Mouse (Mus musculus) MEL (cell line): ENCODE results near the gene Tk2. TPM values are rescaled to one million over a fixed set of nuclear protein-coding genes. Genes with fewer than 3 reads are reported as not detected.

ENCODE experiments used
- DNase-seq: peaks from one replicate; pipeline ENCODE4 v3.0.0; 2011; ENCODE audit warnings: low read depth, low spot score
- H3K27ac ChIP-seq: 2 replicates; pipeline ENCODE4 v1.5.1; 2012; ENCODE audit warnings: low read depth, mild to moderate bottlenecking, control low read depth, low read length, moderate library complexity; ENCODE audit not compliant: control insufficient read depth
- H3K27me3 ChIP-seq, 2 experiments: fragments of 150-350 bp in 1 of 2; sonication (generic) in 1 of 2; 2 replicates each; pipeline ENCODE4 v1.6.1; 2012; ENCODE audit warnings: low read length in 2 of 2, mild to moderate bottlenecking in 2 of 2, improper control_type of control experiment in 1 of 2, moderate library complexity in 1 of 2; ENCODE audit not compliant: insufficient read depth in 2 of 2, control insufficient read depth in 1 of 2
- H3K36me3 ChIP-seq, 2 experiments: 2 replicates each; pipeline ENCODE4 v1.6.1; 2012 to 2014; ENCODE audit warnings: low read length in 2 of 2, improper control_type of control experiment in 1 of 2, inconsistent platforms in 1 of 2, mild to moderate bottlenecking in 1 of 2; ENCODE audit not compliant: insufficient read depth in 2 of 2, control insufficient read depth in 1 of 2
- H3K4me1 ChIP-seq, 2 experiments: fragments of 150-350 bp in 1 of 2; sonication (generic) in 1 of 2; 2 replicates each; pipeline ENCODE4 v1.6.1; 2012; ENCODE audit warnings: low read length in 2 of 2, improper control_type of control experiment in 1 of 2, mild to moderate bottlenecking in 1 of 2; ENCODE audit not compliant: insufficient read depth in 2 of 2, control insufficient read depth in 1 of 2
- H3K4me3 ChIP-seq, 2 experiments: fragments of 150-350 bp in 1 of 2; sonication (generic) in 1 of 2; 2 replicates each; pipeline ENCODE4 v1.5.1; 2012; ENCODE audit warnings: low read depth in 2 of 2, low read length in 2 of 2, mild to moderate bottlenecking in 2 of 2, moderate library complexity in 2 of 2, control low read depth in 1 of 2, improper control_type of control experiment in 1 of 2; ENCODE audit not compliant: control insufficient read depth in 1 of 2, insufficient read depth in 1 of 2
- H3K79me2 ChIP-seq: 2 replicates; pipeline ENCODE4 v1.6.1; 2012; ENCODE audit warnings: mild to moderate bottlenecking, low read length, moderate library complexity; ENCODE audit not compliant: control insufficient read depth, poor library complexity, insufficient read depth
- H3K9ac ChIP-seq: 2 replicates; pipeline ENCODE4 v1.6.1; 2012; ENCODE audit warnings: low read depth, mild to moderate bottlenecking, control low read depth, low read length, moderate library complexity; ENCODE audit not compliant: control insufficient read depth, poor library complexity, severe bottlenecking
- H3K9me3 ChIP-seq: fragments of 150-350 bp; sonication (generic); replicated peaks from 2 replicates; pipeline ENCODE4 v1.6.1; 2012; ENCODE audit warnings: mild to moderate bottlenecking, low read length, improper control_type of control experiment, moderate library complexity; ENCODE audit not compliant: insufficient read depth
- BHLHE40 ChIP-seq: IDR thresholded peaks from 2 replicates; pipeline ENCODE4 v1.6.1; 2012; ENCODE audit warnings: low read depth, mild to moderate bottlenecking, inconsistent platforms, low read length, improper control_type of control experiment, borderline replicate concordance
- CHD1 ChIP-seq: IDR thresholded peaks from 2 replicates; pipeline ENCODE4 v1.6.1; 2012; ENCODE audit warnings: low read depth, mild to moderate bottlenecking, inconsistent platforms, low read length, improper control_type of control experiment
- CTCF ChIP-seq, 3 experiments: IDR thresholded peaks in 2 of 3; conservative IDR thresholded peaks in 1 of 3; 2 replicates each; pipeline ENCODE4 v1.5.1; 2011 to 2012; ENCODE audit warnings: low read length in 3 of 3, low read depth in 2 of 3, mild to moderate bottlenecking in 2 of 3, improper control_type of control experiment in 1 of 3, inconsistent platforms in 1 of 3, mixed read lengths in 1 of 3, moderate library complexity in 1 of 3; ENCODE audit not compliant: control insufficient read depth in 1 of 3, insufficient read depth in 1 of 3, poor library complexity in 1 of 3, severe bottlenecking in 1 of 3
- E2F4 ChIP-seq: IDR thresholded peaks from 2 replicates; pipeline ENCODE4 v1.6.1; 2011; ENCODE audit warnings: low read depth, low read length, improper control_type of control experiment, borderline replicate concordance
- ELF1 ChIP-seq: IDR thresholded peaks from 2 replicates; pipeline ENCODE4 v1.6.1; 2014; ENCODE audit warnings: low read depth, mild to moderate bottlenecking, inconsistent platforms, low read length, improper control_type of control experiment, moderate library complexity
- EP300 ChIP-seq, 2 experiments: IDR thresholded peaks; 2 replicates each; pipeline ENCODE4 v1.6.1; 2011; ENCODE audit warnings: improper control_type of control experiment in 2 of 2, low read length in 2 of 2, low read depth in 1 of 2, mild to moderate bottlenecking in 1 of 2
- GABPA ChIP-seq: IDR thresholded peaks from 2 replicates; pipeline ENCODE4 v1.6.1; 2012; ENCODE audit warnings: low read depth, mild to moderate bottlenecking, inconsistent platforms, low read length, improper control_type of control experiment, moderate library complexity
- GATA1 ChIP-seq: IDR thresholded peaks from 2 replicates; pipeline ENCODE4 v1.6.1; 2011; ENCODE audit warnings: low read depth, low read length, improper control_type of control experiment
- HCFC1 ChIP-seq: IDR thresholded peaks from 2 replicates; pipeline ENCODE4 v1.6.1; 2012; ENCODE audit warnings: low read depth, mild to moderate bottlenecking, inconsistent platforms, low read length, improper control_type of control experiment, moderate library complexity
- MAFK ChIP-seq: IDR thresholded peaks from 2 replicates; pipeline ENCODE4 v1.6.1; 2011; ENCODE audit warnings: low read depth, mild to moderate bottlenecking, low read length, improper control_type of control experiment, borderline replicate concordance
- MAX ChIP-seq: IDR thresholded peaks from 2 replicates; pipeline ENCODE4 v1.6.1; 2011; ENCODE audit warnings: low read length, improper control_type of control experiment
- MAZ ChIP-seq: IDR thresholded peaks from 2 replicates; pipeline ENCODE4 v1.6.1; 2012; ENCODE audit warnings: low read depth, mild to moderate bottlenecking, inconsistent platforms, low read length, improper control_type of control experiment
- MXI1 ChIP-seq: IDR thresholded peaks from 2 replicates; pipeline ENCODE4 v1.6.1; 2011; ENCODE audit warnings: mild to moderate bottlenecking, low read depth, low read length, improper control_type of control experiment
- NRF1 ChIP-seq: IDR thresholded peaks from 2 replicates; pipeline ENCODE4 v1.6.1; 2014; ENCODE audit warnings: low read depth, mild to moderate bottlenecking, inconsistent platforms, low read length, improper control_type of control experiment, moderate library complexity; ENCODE audit not compliant: poor library complexity, insufficient read depth, severe bottlenecking
- POLR2A ChIP-seq, 2 experiments: IDR thresholded peaks; 2 replicates each; pipeline ENCODE4 v1.6.1; 2011 to 2012; ENCODE audit warnings: low read length in 2 of 2, mild to moderate bottlenecking in 2 of 2, control low read depth in 1 of 2, improper control_type of control experiment in 1 of 2, low read depth in 1 of 2, moderate library complexity in 1 of 2; ENCODE audit not compliant: control insufficient read depth in 1 of 2, insufficient read depth in 1 of 2, poor library complexity in 1 of 2
- POLR2AphosphoS2 ChIP-seq: IDR thresholded peaks from 2 replicates; pipeline ENCODE4 v1.6.1; 2011; ENCODE audit warnings: low read length, improper control_type of control experiment
- POLR2AphosphoS5 ChIP-seq: IDR thresholded peaks from 2 replicates; pipeline ENCODE4 v1.6.1; 2012; ENCODE audit warnings: low read depth, borderline replicate concordance, mild to moderate bottlenecking, inconsistent platforms, low read length, moderate library complexity, mixed read lengths
- RAD21 ChIP-seq: IDR thresholded peaks from 2 replicates; pipeline ENCODE4 v1.6.1; 2011; ENCODE audit warnings: mild to moderate bottlenecking, low read depth, low read length, improper control_type of control experiment
- SIN3A ChIP-seq: IDR thresholded peaks from 2 replicates; pipeline ENCODE4 v1.6.1; 2012; ENCODE audit warnings: low read length, improper control_type of control experiment, inconsistent platforms
- SMC3 ChIP-seq: IDR thresholded peaks from 2 replicates; pipeline ENCODE4 v1.6.1; 2011; ENCODE audit warnings: low read depth, low read length, improper control_type of control experiment
- TBP ChIP-seq: IDR thresholded peaks from 2 replicates; pipeline ENCODE4 v1.8.0; 2011; ENCODE audit warnings: low read depth, low read length, improper control_type of control experiment
- TCF12 ChIP-seq: IDR thresholded peaks from 2 replicates; pipeline ENCODE4 v1.6.1; 2014; ENCODE audit warnings: low read depth, mild to moderate bottlenecking, inconsistent platforms, low read length, improper control_type of control experiment, moderate library complexity
- UBTF ChIP-seq: IDR thresholded peaks from 2 replicates; pipeline ENCODE4 v1.6.1; 2012; ENCODE audit warnings: low read depth, mild to moderate bottlenecking, inconsistent platforms, low read length, improper control_type of control experiment, moderate library complexity, borderline replicate concordance; ENCODE audit not compliant: insufficient read depth
- USF1 ChIP-seq: IDR thresholded peaks from 2 replicates; pipeline ENCODE4 v1.6.1; 2014; ENCODE audit warnings: low read depth, mild to moderate bottlenecking, inconsistent platforms, low read length, improper control_type of control experiment, moderate library complexity
- USF2 ChIP-seq, 2 experiments: IDR thresholded peaks; 2 replicates each; pipeline ENCODE4 v1.6.1; 2011 to 2012; ENCODE audit warnings: improper control_type of control experiment in 2 of 2, low read length in 2 of 2, borderline replicate concordance in 1 of 2, inconsistent platforms in 1 of 2, low read depth in 1 of 2, mild to moderate bottlenecking in 1 of 2; ENCODE audit not compliant: insufficient read depth in 1 of 2
- ZC3H11A ChIP-seq: IDR thresholded peaks from 2 replicates; pipeline ENCODE4 v1.6.1; 2012; ENCODE audit warnings: low read depth, mild to moderate bottlenecking, inconsistent platforms, low read length, improper control_type of control experiment
- ZKSCAN1 ChIP-seq: IDR thresholded peaks from 2 replicates; pipeline ENCODE4 v1.6.1; 2012; ENCODE audit warnings: low read depth, mild to moderate bottlenecking, inconsistent platforms, low read length, improper control_type of control experiment, moderate library complexity
- ZMIZ1 ChIP-seq: IDR thresholded peaks from 2 replicates; pipeline ENCODE4 v1.6.1; 2012; ENCODE audit warnings: low read depth, mild to moderate bottlenecking, inconsistent platforms, low read length, improper control_type of control experiment, moderate library complexity
- ZNF384 ChIP-seq: IDR thresholded peaks from 2 replicates; pipeline ENCODE4 v1.6.1; 2012; ENCODE audit warnings: low read depth, mild to moderate bottlenecking, inconsistent platforms, low read length, improper control_type of control experiment
- polyA plus RNA-seq, 2 experiments: library from polyadenylated mRNA; stranded (reverse) in 1 of 2; unstranded in 1 of 2; fragments of >175 nt in 1 of 2; fragments of >200 nt in 1 of 2; gene quantifications; 2 replicates each; pipeline versions ENCODE4 v1.2.1 to v1.2.4; 2012; ENCODE audit warnings: low replicate concordance in 2 of 2, low read depth in 1 of 2; ENCODE audit not compliant: insufficient read length in 2 of 2, insufficient read depth in 1 of 2, missing spikeins in 1 of 2
- total RNA-seq: library from RNA; depleted of rRNA; stranded (reverse); fragments of 300-350 nt; gene quantifications from 2 replicates; pipeline ENCODE4 v1.2.3, GENCODE M21; 2012

The Tk2 gene
- total and polyA plus RNA-seq, 3 experiments, result 18.6 to 26.8 TPM; not detected in 1

- TF ChIP-seq TBP (peak; percentile 70; the same call in 1 of the 2 replicates), ELF1 (0 out of 2 replicates have a peak, but pooled peaks have one; percentile 20), CTCF (IDR thresholded peaks at IDR 0.05 in 2 of 3, conservative IDR thresholded peaks at IDR 0.05 in 1 of 3; ENCODE audit: control insufficient read depth in 1 of 3, insufficient read depth in 1 of 3, low read depth in 2 of 3, low read length in 3 of 3, poor library complexity in 1 of 3, severe bottlenecking in 1 of 3) (no peak), SIN3A (peak; percentile 80), USF2 (IDR thresholded peaks at IDR 0.05; ENCODE audit: borderline replicate concordance in 1 of 2, insufficient read depth in 1 of 2, low read depth in 1 of 2, low read length in 2 of 2) (no peak)
These were observed 2.3 kb upstream of the Tk2 start, which contains the start of gene Cklf (continued) for GRCm38 (mm10) chr8:104250439-104251367.

- Histone ChIP-seq H3K27ac (peak overlapping the region; percentile 72), H3K9me3 (no peaks in the 10 kb centered on the region), H3K4me1 (peaks cover 8 to 31% of the 10 kb centered on the region in 2 experiments), H3K36me3 (peaks cover 0 to 17% of the 10 kb centered on the region in 2 experiments; a peak in 2 of 4 replicates), H3K9ac (peak overlapping the region; percentile 58), H3K79me2 (peaks cover 7% of the 10 kb centered on the region), H3K4me3 (peak overlapping the region; percentile 75 to 90), H3K27me3 (no peaks in the 10 kb centered on the region)
- peak; percentile 69 for DNase-seq
- TF ChIP-seq ZC3H11A (peak; percentile 3; the same call in 1 of the 2 replicates), RAD21 (no peak), MAX (peak; percentile 60; the same call in 1 of the 2 replicates), ZKSCAN1 (0 out of 2 replicates have a peak, but pooled peaks have one; percentile 54), SIN3A (peak; percentile 45; the same call in 1 of the 2 replicates), USF1 (no peak), USF2 (IDR thresholded peaks at IDR 0.05; ENCODE audit: borderline replicate concordance in 1 of 2, insufficient read depth in 1 of 2, low read depth in 1 of 2, low read length in 2 of 2) (no peak), HCFC1 (no peak), CHD1 (no peak; the same call in 1 of the 2 replicates), UBTF (no peak), POLR2A (IDR thresholded peaks at IDR 0.05; ENCODE audit: control insufficient read depth in 1 of 2, insufficient read depth in 1 of 2, low read depth in 1 of 2, low read length in 2 of 2, poor library complexity in 1 of 2) (no peak), GABPA (no peak), ZNF384 (peak; percentile 30; the same call in 1 of the 2 replicates), MAZ (0 out of 2 replicates have a peak, but pooled peaks have one; percentile 34), POLR2AphosphoS5 (no peak), TBP (peak; percentile 53; the same call in 1 of the 2 replicates), EP300 (IDR thresholded peaks at IDR 0.05; ENCODE audit: low read depth in 1 of 2, low read length in 2 of 2) (peak; percentile 37 to 54; a peak in 2 of 4 replicates), MXI1 (no peak; the same call in none of the 2 replicates), TCF12 (peak; percentile 27; the same call in 1 of the 2 replicates), GATA1 (0 out of 2 replicates have a peak, but pooled peaks have one; percentile 3), NRF1 (peak; percentile 64), POLR2AphosphoS2 (no peak), BHLHE40 (no peak), CTCF (IDR thresholded peaks at IDR 0.05 in 2 of 3, conservative IDR thresholded peaks at IDR 0.05 in 1 of 3; ENCODE audit: control insufficient read depth in 1 of 3, insufficient read depth in 1 of 3, low read depth in 2 of 3, low read length in 3 of 3, poor library complexity in 1 of 3, severe bottlenecking in 1 of 3) (no peak), SMC3 (no peak), E2F4 (no peak), ZMIZ1 (0 out of 2 replicates have a peak, but pooled peaks have one; percentile 41), MAFK (no peak)
These were observed 1.2 kb upstream of the Tk2 start for GRCm38 (mm10) chr8:104249442-104249996.
